Mouse (Mus musculus): ENCODE data around the gene Camta2.

DNA sequence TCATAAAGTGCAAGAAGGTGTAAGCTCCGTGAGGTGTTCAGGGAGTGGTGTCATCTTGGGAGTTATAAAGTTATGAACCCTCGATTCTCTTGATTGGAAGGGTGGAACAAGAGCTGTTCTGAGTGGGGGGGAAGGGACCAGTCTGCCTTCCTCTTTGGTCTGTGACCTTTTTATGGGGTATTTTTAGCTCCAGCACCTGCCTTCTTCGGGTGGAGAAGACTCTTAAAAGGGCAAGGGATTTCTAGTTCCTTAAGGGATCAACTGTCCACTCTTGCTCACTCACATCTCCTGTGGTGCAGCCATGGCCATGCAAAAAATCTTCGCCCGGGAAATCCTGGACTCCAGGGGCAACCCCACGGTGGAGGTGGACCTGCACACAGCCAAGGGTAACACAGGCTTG, 30.3 kb downstream of the Camta2 start:
- no peak for TF ChIP-seq GATA1 (IDR thresholded peaks at IDR 0.05; ENCODE audit: borderline replicate concordance, low read length)
- no peak for TF ChIP-seq FLI1 (IDR thresholded peaks at IDR 0.05; ENCODE audit: low read length)

Measured in megakaryocyte, embryonic 14.5 days (primary cell).